Mouse (Mus musculus): ENCODE measurements around the gene Slc35g2. TPM values are rescaled to one million over a fixed set of nuclear protein-coding genes. Genes with fewer than 3 reads are reported as not detected.

Slc35g2 gene
- polyA plus RNA-seq, 1 experiment: 0.38 TPM

- DNase-seq: peak; percentile 6
- peak overlapping the region; percentile 6; the same call in 1 of the 2 replicates for H3K4me3 ChIP-seq (ENCODE audit: control insufficient read depth, insufficient read depth, low read length)
- 13% methylated on average over 32 of the region's 32 CpGs for WGBS
- no peaks in the 10 kb centered on the region for H3K36me3 ChIP-seq (ENCODE audit: control insufficient read depth, insufficient read depth, low read length)
- H3K4me1 ChIP-seq (replicated peaks; ENCODE audit: control insufficient read depth, insufficient read depth, low read length): peaks cover 9% of the 10 kb centered on the region; the same call in 1 of the 2 replicates
- H3K27me3 ChIP-seq (ENCODE audit: control insufficient read depth, insufficient read depth, low read length): peaks cover 6% of the 10 kb centered on the region; the same call in 1 of the 2 replicates
- TF ChIP-seq CTCF (IDR thresholded peaks at IDR 0.05; ENCODE audit: borderline replicate concordance, control insufficient read depth, extremely low read depth, insufficient read depth, low read length, poor library complexity): no peak
- no peak for TF ChIP-seq POLR2A (IDR thresholded peaks at IDR 0.05; ENCODE audit: control insufficient read depth, extremely low read depth, insufficient read depth, low read length, poor library complexity)
- H3K27ac ChIP-seq (ENCODE audit: control insufficient read depth, insufficient read depth, low read length): no peak overlapping the region
Measured at GRCm38 (mm10) chr9:100569798-100570625, 878 bp downstream of the Slc35g2 start.

- Histone ChIP-seq H3K27ac (ENCODE audit: control insufficient read depth, insufficient read depth, low read length) (no peak overlapping the region), H3K27me3 (ENCODE audit: control insufficient read depth, insufficient read depth, low read length) (no peaks in the 10 kb centered on the region), H3K4me3 (ENCODE audit: control insufficient read depth, insufficient read depth, low read length) (no peak overlapping the region), H3K36me3 (ENCODE audit: control insufficient read depth, insufficient read depth, low read length) (no peaks in the 10 kb centered on the region), H3K4me1 (replicated peaks; ENCODE audit: control insufficient read depth, insufficient read depth, low read length) (no peaks in the 10 kb centered on the region)
- no peak for DNase-seq
- TF ChIP-seq POLR2A (IDR thresholded peaks at IDR 0.05; ENCODE audit: control insufficient read depth, extremely low read depth, insufficient read depth, low read length, poor library complexity): no peak
- 79% methylated on average over 10 of the region's 10 CpGs for WGBS
Measured at GRCm38 (mm10) chr9:100560251-100560890, 10.5 kb downstream of the Slc35g2 start.

GRCm38 (mm10) chr9:100558991-100559390, 11.9 kb downstream of the Slc35g2 start:
- no peak overlapping the region for H3K27ac ChIP-seq (ENCODE audit: control insufficient read depth, insufficient read depth, low read length)
- H3K36me3 ChIP-seq (ENCODE audit: control insufficient read depth, insufficient read depth, low read length): no peaks in the 10 kb centered on the region
- H3K4me3 ChIP-seq (ENCODE audit: control insufficient read depth, insufficient read depth, low read length): no peak overlapping the region
- TF ChIP-seq CTCF (IDR thresholded peaks at IDR 0.05; ENCODE audit: borderline replicate concordance, control insufficient read depth, extremely low read depth, insufficient read depth, low read length, poor library complexity) (no peak), POLR2A (IDR thresholded peaks at IDR 0.05; ENCODE audit: control insufficient read depth, extremely low read depth, insufficient read depth, low read length, poor library complexity) (no peak)
- H3K27me3 ChIP-seq (ENCODE audit: control insufficient read depth, insufficient read depth, low read length): no peaks in the 10 kb centered on the region
- H3K4me1 ChIP-seq (replicated peaks; ENCODE audit: control insufficient read depth, insufficient read depth, low read length): no peaks in the 10 kb centered on the region
- DNase-seq: no peak

- no peak for TF ChIP-seq POLR2A (IDR thresholded peaks at IDR 0.05; ENCODE audit: control insufficient read depth, extremely low read depth, insufficient read depth, low read length, poor library complexity)
- no peak for TF ChIP-seq CTCF (IDR thresholded peaks at IDR 0.05; ENCODE audit: borderline replicate concordance, control insufficient read depth, extremely low read depth, insufficient read depth, low read length, poor library complexity)
- H3K36me3 ChIP-seq (ENCODE audit: control insufficient read depth, insufficient read depth, low read length): no peaks in the 10 kb centered on the region
- H3K27ac ChIP-seq (ENCODE audit: control insufficient read depth, insufficient read depth, low read length): no peak overlapping the region
- no peak for DNase-seq
- no peak overlapping the region for H3K4me3 ChIP-seq (ENCODE audit: control insufficient read depth, insufficient read depth, low read length)
- 97% methylated on average over 4 of the region's 4 CpGs for WGBS
- H3K27me3 ChIP-seq (ENCODE audit: control insufficient read depth, insufficient read depth, low read length): no peaks in the 10 kb centered on the region
- no peaks in the 10 kb centered on the region for H3K4me1 ChIP-seq (replicated peaks; ENCODE audit: control insufficient read depth, insufficient read depth, low read length)
Measured at GRCm38 (mm10) chr9:100558023-100558573, 12.8 kb downstream of the Slc35g2 start.

- Histone ChIP-seq H3K27ac (ENCODE audit: control insufficient read depth, insufficient read depth, low read length) (no peak overlapping the region), H3K27me3 (ENCODE audit: control insufficient read depth, insufficient read depth, low read length) (no peaks in the 10 kb centered on the region), H3K4me1 (replicated peaks; ENCODE audit: control insufficient read depth, insufficient read depth, low read length) (no peaks in the 10 kb centered on the region), H3K36me3 (ENCODE audit: control insufficient read depth, insufficient read depth, low read length) (no peaks in the 10 kb centered on the region), H3K4me3 (ENCODE audit: control insufficient read depth, insufficient read depth, low read length) (no peak overlapping the region)
- WGBS: 93% methylated on average over 5 of the region's 5 CpGs
- no peak for DNase-seq
- TF ChIP-seq POLR2A (IDR thresholded peaks at IDR 0.05; ENCODE audit: control insufficient read depth, extremely low read depth, insufficient read depth, low read length, poor library complexity) (no peak), CTCF (IDR thresholded peaks at IDR 0.05; ENCODE audit: borderline replicate concordance, control insufficient read depth, extremely low read depth, insufficient read depth, low read length, poor library complexity) (no peak)
Measured at GRCm38 (mm10) chr9:100555686-100556085, 15.2 kb downstream of the Slc35g2 start.

- TF ChIP-seq CTCF (IDR thresholded peaks at IDR 0.05; ENCODE audit: borderline replicate concordance, control insufficient read depth, extremely low read depth, insufficient read depth, low read length, poor library complexity) (no peak), POLR2A (IDR thresholded peaks at IDR 0.05; ENCODE audit: control insufficient read depth, extremely low read depth, insufficient read depth, low read length, poor library complexity) (no peak)
- WGBS: 97% methylated on average over 2 of the region's 2 CpGs
- H3K36me3 ChIP-seq (ENCODE audit: control insufficient read depth, insufficient read depth, low read length): no peaks in the 10 kb centered on the region
- no peak overlapping the region for H3K27ac ChIP-seq (ENCODE audit: control insufficient read depth, insufficient read depth, low read length)
- H3K4me1 ChIP-seq (replicated peaks; ENCODE audit: control insufficient read depth, insufficient read depth, low read length): peaks cover 7% of the 10 kb centered on the region; the same call in 1 of the 2 replicates
- no peaks in the 10 kb centered on the region for H3K27me3 ChIP-seq (ENCODE audit: control insufficient read depth, insufficient read depth, low read length)
- peak; percentile 52 for DNase-seq
- no peak overlapping the region for H3K4me3 ChIP-seq (ENCODE audit: control insufficient read depth, insufficient read depth, low read length)
Measured at GRCm38 (mm10) chr9:100548313-100548712, 22.6 kb downstream of the Slc35g2 start.
